Mouse (Mus musculus): ENCODE measurements around the gene Myt1l. TPM values are rescaled to one million over a fixed set of nuclear protein-coding genes. Genes with fewer than 3 reads are reported as not detected.

Gene Myt1l
- total RNA-seq, 2 experiments from 2014 or later, result 0.50 to 0.68 TPM

GRCm38 (mm10) chr12:29816761-29817160 is 288.6 kb downstream of the Myt1l start:
- peak; percentile 17 for DNase-seq

GRCm38 (mm10) chr12:29822216-29822615 is 294.0 kb downstream of the Myt1l start:
- DNase-seq, result no peak

GRCm38 (mm10) chr12:29823766-29824417 is 295.7 kb downstream of the Myt1l start:
- no peak for DNase-seq

GRCm38 (mm10) chr12:29830571-29830970 is 302.4 kb downstream of the Myt1l start:
- DNase-seq, result no peak

- no peak for DNase-seq
Observed at GRCm38 (mm10) chr12:29831356-29831755, 303.2 kb downstream of the Myt1l start.

GRCm38 (mm10) chr12:29837301-29837791 is 309.2 kb downstream of the Myt1l start:
- DNase-seq, result no peak

GRCm38 (mm10) chr12:29838421-29838820 is 310.2 kb downstream of the Myt1l start:
- no peak for DNase-seq

- no peak for DNase-seq
Observed at GRCm38 (mm10) chr12:29849936-29850335, 321.8 kb downstream of the Myt1l start.

GRCm38 (mm10) chr12:29854151-29854585 is 326.0 kb downstream of the Myt1l start:
- no peak for DNase-seq

GRCm38 (mm10) chr12:29855007-29855406 is 326.8 kb downstream of the Myt1l start:
- DNase-seq, result peak; percentile 72

- DNase-seq, result no peak
Observed at GRCm38 (mm10) chr12:29860986-29861385, 332.8 kb downstream of the Myt1l start.

- DNase-seq, result no peak
Observed at GRCm38 (mm10) chr12:29868295-29868694, 340.1 kb downstream of the Myt1l start.

GRCm38 (mm10) chr12:29868781-29869180 is 340.6 kb downstream of the Myt1l start:
- no peak for DNase-seq

- no peak for DNase-seq
Observed at GRCm38 (mm10) chr12:29872156-29872815, 344.1 kb downstream of the Myt1l start.

- DNase-seq, result no peak
Observed at GRCm38 (mm10) chr12:29873281-29873772, 345.1 kb downstream of the Myt1l start.

GRCm38 (mm10) chr12:29877977-29878376 is 349.8 kb downstream of the Myt1l start:
- DNase-seq, result no peak

- DNase-seq, result peak; percentile 69
Observed at GRCm38 (mm10) chr12:29882871-29883617, 354.9 kb downstream of the Myt1l start.

GRCm38 (mm10) chr12:29884376-29884775 is 356.2 kb downstream of the Myt1l start:
- DNase-seq, result no peak

GRCm38 (mm10) chr12:29894669-29895068 is 366.5 kb downstream of the Myt1l start:
- peak; percentile 29 for DNase-seq

- DNase-seq, result no peak
Observed at GRCm38 (mm10) chr12:29897533-29898085, 369.4 kb downstream of the Myt1l start.

- peak; percentile 24 for DNase-seq
Observed at GRCm38 (mm10) chr12:29904101-29904874, 376.1 kb downstream of the Myt1l start.

GRCm38 (mm10) chr12:29907056-29907455 is 378.9 kb downstream of the Myt1l start:
- peak; percentile 66 for DNase-seq

Measured in gastrocnemius, postnatal 10 days (tissue).